Mouse (Mus musculus) granulocyte monocyte progenitor cell, adult 5-6 weeks (primary cell): ENCODE measurements around the gene Gnptab. TPM values are rescaled to one million over a fixed set of nuclear protein-coding genes. Genes with fewer than 3 reads are reported as not detected.

Experiments used
- ATAC-seq: replicated peaks from 2 replicates; pipeline ENCODE4 v1.8.0; 2016; ENCODE audit warnings: mild to moderate bottlenecking, moderate TSS enrichment, inconsistent platforms; ENCODE audit not compliant: poor library complexity, severe bottlenecking
- total RNA-seq, 2 experiments: library from RNA; stranded (forward) in 1 of 2; stranded (reverse) in 1 of 2; fragments of 200-712, 200-1000 nt in 1 of 2; fragments of >200 nt in 1 of 2; fragmentation: Nextera tagmentation in 1 of 2; gene quantifications; 2 replicates each; pipeline ENCODE4 v1.2.3; 2014 to 2017

Gene Gnptab
- total RNA-seq, 2 experiments from 2014 or later: 62.9 to 85.2 TPM

DNA sequence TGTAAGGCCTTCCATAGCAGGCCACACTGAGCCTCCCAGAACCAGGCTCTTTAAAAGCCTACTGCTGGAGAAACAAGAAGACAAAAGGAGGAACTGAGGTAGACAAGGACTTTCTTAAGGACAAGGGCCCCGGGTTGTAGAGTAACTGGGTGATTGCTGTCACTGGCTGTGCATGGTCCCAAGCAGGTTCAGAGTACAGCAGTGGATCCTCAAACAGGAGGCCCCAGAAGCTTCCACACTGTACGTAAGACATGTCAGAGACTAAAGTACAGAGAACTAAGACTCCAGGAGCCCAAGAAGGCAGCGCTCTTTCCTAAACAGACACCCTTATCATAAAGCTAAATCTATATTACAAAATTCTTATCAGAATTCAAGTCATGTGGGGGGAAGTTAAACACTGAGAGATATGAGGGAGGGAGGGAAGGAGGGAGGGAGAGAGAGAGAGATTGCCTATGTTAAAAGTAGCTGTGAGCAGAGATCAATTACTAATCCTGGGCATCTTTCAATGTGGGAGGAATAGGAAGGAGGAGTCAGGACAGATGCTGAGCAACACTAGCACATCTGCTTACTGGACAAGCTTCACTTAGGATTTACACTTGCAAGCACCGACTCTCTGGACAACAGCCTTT, 116.1 kb downstream of the Gnptab start:
- ATAC-seq: peak; percentile 16; the same call in 1 of the 2 replicates

Other genes starting within 250 kb of the Gnptab start
- gene Parpbp, start 232.2 kb upstream of the Gnptab start, total RNA-seq (2014; fragmentation: Nextera tagmentation): 9.4 and 9.5 TPM in 2 replicates
- 23.2 and 34.2 TPM in 2 replicates for gene Parpbp, start 232.2 kb upstream of the Gnptab start, total RNA-seq (2017)
- 37.2 and 57.7 TPM in 2 replicates for gene Nup37, start 232.1 kb upstream of the Gnptab start, total RNA-seq (2014; fragmentation: Nextera tagmentation)
- 89.4 and 125 TPM in 2 replicates for gene Nup37, start 232.1 kb upstream of the Gnptab start, total RNA-seq (2017)
- 69.6 and 93.3 TPM in 2 replicates for gene Washc3, start 178.0 kb upstream of the Gnptab start, total RNA-seq (2014; fragmentation: Nextera tagmentation)
- gene Washc3, start 178.0 kb upstream of the Gnptab start, total RNA-seq (2017): 33.0 and 33.9 TPM in 2 replicates
- 21.7 and 34.6 TPM in 2 replicates for gene Dram1, start 52 bp upstream of the Gnptab start, total RNA-seq (2014; fragmentation: Nextera tagmentation)
- gene Dram1, start 52 bp upstream of the Gnptab start, total RNA-seq (2017): 24.8 and 33.2 TPM in 2 replicates
- not detected in 2 replicates for gene Sycp3, start 80.4 kb downstream of the Gnptab start, total RNA-seq (2014; fragmentation: Nextera tagmentation)
- gene Sycp3, start 80.4 kb downstream of the Gnptab start, total RNA-seq (2017): 0.30 TPM in 1 of 2 replicates, not detected in the other
- 13.3 and 30.8 TPM in 2 replicates for gene Chpt1, start 124.9 kb downstream of the Gnptab start, total RNA-seq (2014; fragmentation: Nextera tagmentation)
- gene Chpt1, start 124.9 kb downstream of the Gnptab start, total RNA-seq (2017): 23.8 and 31.7 TPM in 2 replicates
- not detected in 2 replicates for gene Mybpc1, start 226.0 kb downstream of the Gnptab start, total RNA-seq (2014; fragmentation: Nextera tagmentation)
- gene Mybpc1, start 226.0 kb downstream of the Gnptab start, total RNA-seq (2017): not detected in 2 replicates